Mouse (Mus musculus) spleen, adult 2 months (tissue): ENCODE results near the gene Mmp15. TPM values are rescaled to one million over a fixed set of nuclear protein-coding genes. Genes with fewer than 3 reads are reported as not detected.

Experiments
- DNase-seq, 2 experiments: peaks; one replicate each; pipeline versions ENCODE4 v3.0.0 to v3.0.0-alpha.2; 2012 to 2021; ENCODE audit warnings: low spot score in 2 of 2, low read depth in 1 of 2
- H3K27ac ChIP-seq: fragments of 200-500 bp; 2 replicates; pipeline ENCODE4 v1.5.1; 2012; ENCODE audit warnings: low read length, inconsistent platforms; ENCODE audit not compliant: insufficient read depth
- H3K27me3 ChIP-seq: fragments of 200-500 bp; 2 replicates; pipeline ENCODE4 v1.6.1; 2012; ENCODE audit warnings: mild to moderate bottlenecking, moderate library complexity, low read length, inconsistent platforms; ENCODE audit not compliant: control insufficient read depth, insufficient read depth
- H3K36me3 ChIP-seq: fragments of 200-500 bp; 2 replicates; pipeline ENCODE4 v1.6.1; 2012; ENCODE audit warnings: mild to moderate bottlenecking, low read length, inconsistent platforms; ENCODE audit not compliant: control insufficient read depth, insufficient read depth
- H3K4me1 ChIP-seq: fragments of 200-500 bp; 2 replicates; pipeline ENCODE4 v1.6.1; 2011; ENCODE audit warnings: inconsistent platforms; ENCODE audit not compliant: control insufficient read depth, insufficient read depth, insufficient read length
- H3K4me3 ChIP-seq: fragments of 200-500 bp; 2 replicates; pipeline ENCODE4 v1.5.1; 2011; ENCODE audit warnings: mild to moderate bottlenecking, inconsistent platforms; ENCODE audit not compliant: insufficient read depth, insufficient read length; ENCODE audit errors: extremely low read depth
- CTCF ChIP-seq: fragments of 200-500 bp; IDR thresholded peaks from 2 replicates; pipeline ENCODE4 v1.5.1; 2011; ENCODE audit warnings: mild to moderate bottlenecking, inconsistent platforms; ENCODE audit not compliant: insufficient read depth, insufficient read length, insufficient replicate concordance; ENCODE audit errors: extremely low read depth
- POLR2A ChIP-seq: fragments of 200-500 bp; IDR thresholded peaks from 2 replicates; pipeline ENCODE4 v1.6.1; 2011; ENCODE audit warnings: low read depth, low read length, inconsistent platforms
- WGBS: fragments of 180-500 bp; shearing (Covaris S2); methylation state at CpG from one replicate; pipeline ENCODE4 v1.1.7; 2018; 5-methylcytosine and 5-hydroxymethylcytosine counted together
- polyA plus RNA-seq: library from polyadenylated mRNA; depleted of rRNA; stranded (reverse); fragments of >200 nt; gene quantifications from 2 replicates; pipeline ENCODE4 v1.2.3, GENCODE M21; 2012

Mmp15 gene
- polyA plus RNA-seq, 1 experiment: 2.5 TPM

GRCm38 (mm10) chr8:95336363-95336762 is 15.7 kb upstream of the Mmp15 start:
- DNase-seq: no peak
- Histone ChIP-seq H3K27me3 (no peaks in the 10 kb centered on the region), H3K4me1 (0 out of 2 replicates have a peak, but pooled peaks cover 2% of the 10 kb centered on the region), H3K4me3 (no peak overlapping the region), H3K27ac (no peak overlapping the region), H3K36me3 (peaks cover 17% of the 10 kb centered on the region)
- TF ChIP-seq CTCF (no peak), POLR2A (no peak)

- no peaks in the 10 kb centered on the region for H3K4me1 ChIP-seq
- peaks cover 23% of the 10 kb centered on the region for H3K36me3 ChIP-seq
- TF ChIP-seq POLR2A (no peak), CTCF (no peak)
Measured at GRCm38 (mm10) chr8:95341721-95342120, 10.3 kb upstream of the Mmp15 start.

GRCm38 (mm10) chr8:95344668-95345067 is 7.4 kb upstream of the Mmp15 start:
- H3K4me3 ChIP-seq: no peak overlapping the region
- DNase-seq: no peak
- peaks cover 4% of the 10 kb centered on the region; the same call in 1 of the 2 replicates for H3K4me1 ChIP-seq
- 83% methylated on average over 6 of the region's 6 CpGs for WGBS
- peaks cover 15% of the 10 kb centered on the region for H3K36me3 ChIP-seq
- H3K27me3 ChIP-seq: no peaks in the 10 kb centered on the region
- TF ChIP-seq CTCF: no peak
- no peak for TF ChIP-seq POLR2A
- H3K27ac ChIP-seq: no peak overlapping the region

More at GRCm38 (mm10) chr8:95341721-95342120, 10.3 kb upstream of the Mmp15 start:
- no peaks in the 10 kb centered on the region for H3K27me3 ChIP-seq
- WGBS: 90% methylated on average over 5 of the region's 5 CpGs
- DNase-seq: no peak
- H3K27ac ChIP-seq: no peak overlapping the region
- H3K4me3 ChIP-seq: no peak overlapping the region

GRCm38 (mm10) chr8:95346643-95347545 is 5.2 kb upstream of the Mmp15 start:
- whole genome bisulfite sequencing: 59% methylated on average over 8 of the region's 8 CpGs
- DNase-seq: peak in 1 of 2 experiments; percentile 51
- Histone ChIP-seq H3K36me3 (peaks cover 8% of the 10 kb centered on the region; the same call in 1 of the 2 replicates), H3K27me3 (no peaks in the 10 kb centered on the region; the same call in 1 of the 2 replicates), H3K4me3 (no peak overlapping the region), H3K4me1 (peaks cover 4% of the 10 kb centered on the region; the same call in 1 of the 2 replicates), H3K27ac (no peak overlapping the region)
- TF ChIP-seq CTCF: peak; percentile 20; the same call in 1 of the 2 replicates
- no peak for TF ChIP-seq POLR2A

GRCm38 (mm10) chr8:95348356-95348755 is 3.7 kb upstream of the Mmp15 start:
- TF ChIP-seq POLR2A: no peak
- no peak for TF ChIP-seq CTCF
- peaks cover 10% of the 10 kb centered on the region for H3K4me1 ChIP-seq
- peaks cover 3% of the 10 kb centered on the region; the same call in 1 of the 2 replicates for H3K36me3 ChIP-seq
- H3K4me3 ChIP-seq: no peak overlapping the region
- H3K27me3 ChIP-seq: peaks cover 10% of the 10 kb centered on the region
- WGBS: 88% methylated on average over 2 of the region's 2 CpGs
- no peak overlapping the region for H3K27ac ChIP-seq
- DNase-seq: no peak

GRCm38 (mm10) chr8:95348811-95349630 is 3.0 kb upstream of the Mmp15 start:
- no peak for DNase-seq
- peaks cover under 1% of the 10 kb centered on the region; the same call in 1 of the 2 replicates for H3K36me3 ChIP-seq
- no peak overlapping the region for H3K4me3 ChIP-seq
- peaks cover 10% of the 10 kb centered on the region for H3K27me3 ChIP-seq
- WGBS: 21% methylated on average over 19 of the region's 19 CpGs
- no peak overlapping the region for H3K27ac ChIP-seq
- TF ChIP-seq CTCF (no peak), POLR2A (no peak)
- peaks cover 10% of the 10 kb centered on the region for H3K4me1 ChIP-seq
